Mouse (Mus musculus) kidney, adult 11 months (tissue): ENCODE measurements around the gene Ldlr.
"Not testable (repeated sequence)": the region's sequence is repeated elsewhere in the genome, so short reads cannot be mapped to it uniquely, and the experiment has no call there.

ENCODE experiments used
- DNase-seq: peaks from one replicate; pipeline ENCODE4 v3.0.0; 2022

Ldlr gene

DNA sequence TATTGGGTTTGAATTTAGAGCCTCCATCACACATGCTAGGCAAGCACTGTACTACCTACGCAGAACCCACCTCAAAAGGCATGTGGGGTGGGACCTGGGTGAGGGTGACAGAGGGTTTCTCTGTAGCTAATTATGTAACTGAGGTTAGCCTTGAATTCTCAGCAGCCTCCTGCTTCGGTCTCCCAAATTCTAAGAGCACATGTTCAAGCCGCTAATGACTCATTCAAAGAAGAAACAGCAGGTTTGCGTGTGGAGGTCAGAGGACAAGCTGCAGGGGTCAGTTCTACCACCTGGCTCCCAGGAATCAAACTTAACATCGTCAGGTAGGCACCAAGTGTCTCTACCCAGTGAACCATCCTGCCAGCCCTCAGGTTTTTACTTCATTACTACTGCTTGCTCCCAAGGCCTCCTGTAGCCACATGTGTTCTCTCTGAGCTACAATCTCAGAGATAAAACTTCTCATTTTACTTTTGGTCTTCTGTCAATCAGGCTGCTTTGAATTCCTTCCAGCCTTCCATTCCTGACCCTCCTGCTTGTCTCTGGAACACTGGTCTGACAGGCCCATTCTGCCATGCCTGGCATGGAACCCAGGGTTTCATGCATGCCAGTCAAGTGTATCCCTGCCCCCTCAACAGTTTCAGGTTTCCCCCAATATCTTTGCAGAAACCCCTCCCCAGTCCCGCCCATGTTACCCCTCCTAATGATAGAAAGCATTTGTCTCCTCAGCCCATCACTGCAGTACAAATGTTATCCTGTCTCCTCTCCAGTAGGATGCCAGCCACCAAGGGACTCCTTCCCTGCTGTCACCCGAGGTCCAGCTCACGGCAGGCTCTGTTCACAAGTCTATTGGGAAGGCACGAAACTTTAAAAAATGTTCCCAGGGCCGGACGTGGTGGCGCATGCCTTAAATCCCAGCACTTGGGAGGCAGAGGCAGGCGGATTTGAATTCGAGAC is 35.6 kb downstream of the Ldlr start:
- no peak for DNase-seq

DNA sequence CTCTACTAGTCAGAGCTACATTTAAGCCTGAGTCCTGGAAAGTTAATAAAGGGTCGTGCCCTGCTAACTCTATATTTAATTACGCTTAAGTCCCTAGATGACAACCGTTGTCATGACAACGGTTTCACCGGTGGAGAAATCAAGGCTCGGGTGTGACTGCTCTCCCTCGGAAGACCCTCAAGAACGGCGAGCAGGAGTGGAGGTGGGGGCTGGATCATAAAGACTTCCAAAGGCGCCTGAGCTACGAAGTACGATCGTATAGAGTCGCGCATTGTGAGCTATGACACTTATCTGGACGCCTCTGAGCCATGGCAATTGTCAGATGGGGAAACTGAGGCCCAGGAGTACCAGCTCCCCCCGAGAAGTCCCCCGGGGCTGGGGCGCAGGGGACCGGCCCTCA is 36.4 kb downstream of the Ldlr start:
- DNase-seq = no peak

- peak; percentile 96 for DNase-seq
These were observed 37.1 kb downstream of the Ldlr start, which contains the start of gene Spc24 for GRCm38 (mm10) chr9:21760155-21761088. Gene Spc24 (minus strand): TSS chr9:21760303.

DNA sequence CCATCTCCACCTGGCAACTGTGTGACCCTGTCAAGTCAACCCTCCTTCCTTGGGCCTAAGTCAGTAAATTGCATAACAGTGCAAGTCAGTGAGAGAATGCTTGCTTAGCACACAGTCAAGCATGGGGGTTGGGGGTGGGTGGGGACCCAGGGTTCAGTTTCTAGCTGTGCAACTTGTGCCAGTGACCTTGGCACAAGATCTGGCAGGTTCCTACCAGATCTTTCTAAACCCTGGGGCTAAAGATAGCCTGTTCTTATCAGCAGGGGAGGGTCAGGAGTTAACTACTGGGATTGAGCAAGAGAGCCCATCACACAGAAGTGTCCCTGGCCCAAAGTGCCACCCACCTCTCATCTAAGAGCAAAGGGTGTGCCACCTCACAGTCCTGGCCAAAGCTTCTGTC is 38.9 kb downstream of the Ldlr start:
- no peak for DNase-seq

DNA sequence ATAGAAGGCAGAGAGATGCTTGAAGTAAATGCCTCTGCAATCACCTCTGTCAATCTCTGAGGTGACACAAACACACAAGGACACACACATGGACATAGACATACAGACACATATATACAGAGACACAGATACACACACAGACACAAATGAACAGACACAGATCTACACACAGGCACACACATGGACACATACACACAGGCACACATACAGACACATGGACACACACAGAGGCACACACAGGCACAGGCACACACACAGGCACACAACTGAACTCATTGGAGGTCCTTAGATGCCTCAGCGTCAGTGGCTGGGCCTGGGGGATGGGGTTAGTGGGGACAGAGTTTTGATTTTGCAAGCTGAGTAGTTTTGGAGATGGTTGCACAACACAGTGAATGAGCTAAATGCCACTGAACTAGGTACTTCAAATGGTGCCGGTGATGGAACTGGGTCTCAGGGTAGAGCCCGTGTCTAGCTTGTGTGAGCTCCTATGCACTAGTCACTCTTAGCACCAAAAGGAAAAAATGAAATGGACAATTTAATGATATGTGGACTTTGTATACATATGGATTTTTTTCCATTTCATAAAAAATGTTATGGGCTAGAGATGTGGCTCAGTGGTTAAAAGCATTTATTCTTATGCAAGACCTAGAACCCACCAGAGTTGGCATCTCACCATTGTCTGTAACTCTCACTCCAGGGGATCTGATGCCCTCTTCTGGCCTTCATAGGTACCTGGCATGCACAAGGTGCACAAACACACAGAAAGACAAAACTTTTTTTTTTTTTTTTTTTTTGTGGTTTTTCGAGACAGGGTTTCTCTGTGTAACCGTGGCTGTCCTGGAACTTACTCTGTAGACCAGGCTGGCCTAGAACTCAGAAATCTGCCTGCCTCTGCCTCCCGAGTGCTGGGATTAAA is 41.1 kb downstream of the Ldlr start:
- DNase-seq = no peak

- DNase-seq = no peak
These were observed 44.6 kb downstream of the Ldlr start for GRCm38 (mm10) chr9:21767896-21768295.

- no peak for DNase-seq
These were observed 45.5 kb downstream of the Ldlr start for GRCm38 (mm10) chr9:21768511-21769411.

- no peak for DNase-seq
These were observed 46.4 kb downstream of the Ldlr start for GRCm38 (mm10) chr9:21769558-21770183.

- DNase-seq = not testable (repeated sequence)
These were observed 50.1 kb downstream of the Ldlr start for GRCm38 (mm10) chr9:21773396-21773795.

DNA sequence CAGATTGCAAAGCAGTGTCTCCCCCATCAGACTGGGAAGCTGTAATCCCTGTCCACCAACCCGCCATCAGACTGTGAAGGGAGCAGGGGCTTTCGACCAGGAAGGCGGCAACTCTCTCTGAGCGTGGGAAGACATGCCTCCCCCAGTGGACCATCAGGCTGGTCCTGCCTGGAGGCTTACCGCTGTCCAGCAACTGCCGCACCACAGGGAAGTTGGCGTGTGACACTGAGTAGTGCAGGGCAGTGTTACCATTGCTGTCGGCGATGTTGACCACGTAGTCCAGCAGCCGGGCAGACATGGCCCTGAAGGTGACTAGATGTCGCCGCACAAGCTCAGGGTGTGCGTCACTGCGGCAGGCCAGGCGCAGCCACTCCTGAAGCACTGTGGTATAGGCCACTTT is 51.1 kb downstream of the Ldlr start:
- no peak for DNase-seq

- no peak for DNase-seq
These were observed 54.4 kb downstream of the Ldlr start for GRCm38 (mm10) chr9:21777726-21778125.

GRCm38 (mm10) chr9:21781657-21782468 is 58.6 kb downstream of the Ldlr start:
- no peak for DNase-seq

- DNase-seq = no peak
These were observed 61.4 kb downstream of the Ldlr start for GRCm38 (mm10) chr9:21784517-21785307.

- not testable (repeated sequence) for DNase-seq
These were observed 63.0 kb downstream of the Ldlr start for GRCm38 (mm10) chr9:21786309-21786708.

DNA sequence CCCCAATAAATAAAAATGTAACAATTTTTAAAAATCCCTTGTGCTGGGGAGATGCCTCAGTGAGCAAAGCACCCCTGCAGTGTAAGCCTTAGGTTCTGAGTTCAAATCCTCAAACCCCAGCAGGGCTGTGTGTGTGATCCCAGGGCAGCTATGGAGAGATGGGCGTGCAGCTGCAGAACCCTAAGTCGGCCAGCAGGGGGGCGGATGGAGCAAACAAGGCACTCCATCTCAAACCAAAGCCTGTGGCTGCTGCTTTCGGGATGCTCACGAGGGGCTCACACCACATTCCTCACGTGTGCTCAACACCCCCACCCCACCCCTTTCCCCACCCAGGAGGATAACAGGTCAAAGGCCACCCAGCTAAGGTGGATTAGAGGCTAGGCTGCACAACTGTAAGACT is 63.6 kb downstream of the Ldlr start:
- DNase-seq = no peak

DNA sequence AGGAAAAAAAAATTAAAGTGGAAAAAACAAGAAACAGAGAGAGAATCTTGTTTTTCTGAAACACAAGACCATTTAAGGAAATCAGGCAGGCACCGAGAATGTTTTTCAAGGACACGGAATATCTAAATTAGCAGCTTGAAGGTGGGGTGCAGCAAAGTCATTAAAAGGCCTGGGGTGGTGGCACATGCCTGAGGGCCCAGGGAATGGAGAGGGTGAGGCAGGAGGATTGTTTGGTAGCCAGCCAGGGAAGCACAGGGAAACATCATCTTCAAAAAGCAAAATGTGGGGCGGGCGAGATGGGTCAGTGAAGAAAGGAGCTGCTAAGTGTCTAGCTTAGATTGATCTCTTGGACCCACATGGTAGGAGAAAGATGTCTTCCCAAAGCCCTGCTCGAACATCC is 64.4 kb downstream of the Ldlr start:
- DNase-seq = no peak

DNA sequence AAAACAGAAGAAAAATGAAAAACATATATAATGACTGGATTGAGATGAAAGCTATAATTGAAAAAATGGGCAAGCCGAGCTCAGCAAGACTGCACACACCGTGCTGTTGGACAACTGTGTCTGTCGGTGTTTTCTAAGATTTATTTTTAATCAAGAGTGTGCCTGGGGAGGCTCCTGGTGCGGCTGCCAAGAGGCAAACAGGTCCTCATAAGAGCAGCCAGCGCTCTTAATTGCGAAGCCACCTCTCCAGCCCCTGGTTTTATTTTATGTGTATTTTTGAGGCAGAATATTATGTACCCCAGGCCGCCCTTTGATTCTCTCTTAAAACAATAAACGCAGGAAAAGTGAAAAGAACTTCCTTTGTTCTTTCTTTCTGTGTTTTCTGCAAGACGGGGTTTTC is 65.0 kb downstream of the Ldlr start:
- DNase-seq = no peak

DNA sequence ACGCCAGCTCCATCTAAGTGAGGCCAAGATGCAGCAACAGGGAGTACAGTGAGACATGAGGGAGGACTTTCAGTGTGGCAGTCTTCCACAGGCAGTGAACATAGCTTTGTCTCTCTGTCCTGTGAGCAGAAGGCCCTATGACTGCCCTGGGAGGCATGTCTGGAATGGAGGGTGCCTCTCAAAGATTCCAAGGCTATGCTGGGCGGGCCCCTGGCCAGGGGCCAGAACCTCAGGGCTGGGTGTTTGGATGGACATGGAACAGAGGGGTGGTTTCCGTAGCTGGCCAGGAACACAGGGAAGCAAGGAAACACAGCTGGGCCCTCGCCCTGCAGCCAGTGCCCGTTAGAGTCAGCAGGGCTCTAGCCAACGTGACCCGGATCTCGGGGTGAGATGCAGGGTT is 68.6 kb downstream of the Ldlr start:
- peak; percentile 52 for DNase-seq

- DNase-seq = peak; percentile 38
These were observed 69.4 kb downstream of the Ldlr start for GRCm38 (mm10) chr9:21792644-21793043.
